Mouse (Mus musculus): ENCODE results near the gene Fn3krp. TPM values are rescaled to one million over a fixed set of nuclear protein-coding genes. Genes with fewer than 3 reads are reported as not detected.

Gene Fn3krp
- polyA plus RNA-seq (2017; shearing (Covaris generic)) = 0.63 TPM

GRCm38 (mm10) chr11:121420830-121421552, at the start of gene Fn3krp:
TSS of gene Fn3krp (plus strand) at chr11:121421401.

GRCm38 (mm10) chr11:121387750-121388553, 33.2 kb upstream of the Fn3krp start, which contains the start of gene Rab40b:
TSS of gene Rab40b (minus strand) at chr11:121388251.

DNA sequence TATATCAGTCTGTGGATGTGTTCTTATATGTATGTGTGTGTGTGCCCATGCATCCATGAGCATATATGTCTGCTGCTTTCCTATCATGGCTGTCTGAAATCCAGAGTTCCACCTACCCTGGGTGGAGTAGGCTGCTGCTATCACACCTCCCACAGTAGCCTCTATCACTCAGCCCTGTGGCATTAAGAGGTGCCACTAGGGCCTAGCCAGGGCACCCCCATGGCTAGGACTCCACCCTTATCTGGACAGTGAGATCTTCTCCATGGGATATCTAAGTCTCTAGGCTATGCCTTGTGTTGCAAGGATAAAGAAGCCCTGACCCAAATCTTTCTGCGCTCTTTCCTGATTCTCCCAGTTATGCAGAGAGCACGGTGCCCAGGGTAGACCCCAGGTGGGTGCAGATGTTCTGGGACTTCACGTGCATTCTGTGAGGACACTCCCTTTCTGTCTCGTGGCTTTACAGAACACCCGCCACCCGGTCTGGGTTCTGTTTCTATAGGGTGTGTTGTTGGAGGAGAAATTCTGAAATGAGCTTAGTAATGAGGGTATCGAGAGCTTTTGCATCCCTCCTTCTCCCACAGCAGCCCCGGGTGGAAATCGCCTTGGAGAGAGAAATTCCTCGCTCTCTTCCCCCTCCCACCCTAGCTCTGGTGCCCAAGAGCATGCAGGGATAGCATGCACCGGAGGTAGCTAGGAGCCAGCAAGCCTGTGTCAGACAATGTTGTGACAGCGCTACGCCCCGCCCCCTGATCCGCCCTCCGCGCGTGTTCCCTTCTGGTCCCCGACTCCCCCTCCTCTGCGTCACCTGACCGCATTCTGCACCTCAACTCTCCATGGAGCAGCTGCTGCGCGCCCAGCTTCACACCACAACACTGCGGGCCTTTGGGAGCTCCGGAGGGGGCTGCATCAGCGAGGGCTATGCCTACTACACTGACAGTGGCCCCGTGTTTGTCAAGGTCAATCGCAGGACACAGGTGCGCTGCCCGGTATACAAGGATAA, 13.3 kb downstream of the Fn3krp start, which contains the start of gene Fn3k:
Gene Fn3k, plus strand, starts transcription at position 758 of the 1,000 bp plus-strand sequence.

DNA sequence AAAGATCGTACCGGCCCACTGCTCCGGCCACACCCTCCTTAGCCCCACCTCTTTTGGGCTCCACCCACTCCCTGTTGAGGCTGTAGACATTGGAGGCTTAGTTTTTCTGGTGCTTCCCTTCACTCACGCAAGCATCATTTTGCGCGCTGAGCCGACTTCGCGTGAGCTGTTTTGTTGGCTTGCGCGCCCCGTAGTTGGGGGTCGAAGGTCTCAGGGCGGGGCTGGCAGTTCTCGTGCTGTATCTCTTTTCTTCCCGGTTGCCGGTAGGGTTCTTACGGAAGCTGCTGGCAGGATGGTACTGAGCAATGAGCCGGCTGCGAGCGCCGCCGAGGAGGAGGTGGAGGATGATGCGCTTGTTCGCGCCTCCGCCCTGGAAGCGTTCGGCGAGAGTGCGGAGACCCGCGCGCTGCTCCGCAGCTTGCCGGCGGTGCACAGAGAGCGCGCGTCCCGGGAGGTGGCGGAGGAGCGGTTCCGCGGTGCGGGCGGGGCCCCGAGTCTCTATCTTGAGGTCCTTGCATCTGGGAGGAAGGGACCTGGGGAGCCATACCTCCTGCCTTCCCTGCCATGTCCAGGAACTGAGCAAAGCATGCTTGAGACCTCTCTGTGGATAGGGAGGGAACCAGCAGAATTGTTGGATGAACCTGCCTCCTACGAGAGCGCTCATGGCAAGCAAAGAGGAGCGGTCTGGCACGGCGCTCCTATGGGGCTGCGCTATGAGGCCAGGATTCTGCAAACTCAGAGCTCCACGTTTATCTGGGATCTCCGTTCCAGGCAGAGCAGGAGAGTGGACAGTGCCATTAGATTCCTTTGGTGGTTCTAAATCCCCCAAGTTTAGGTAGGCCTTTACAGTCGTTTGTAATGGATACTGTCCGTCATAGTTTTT, 30.8 kb downstream of the Fn3krp start, which contains the start of gene Tbcd:
Gene Tbcd, plus strand, starts transcription at position 197 of the 883 bp plus-strand sequence.

Other genes with a start within 250 kb of the Fn3krp start
- gene Hexdc, start 217.0 kb upstream of the Fn3krp start, polyA plus RNA-seq (2017; shearing (Covaris generic)) = 3.2 TPM
- 17.1 TPM for gene Ogfod3, start 216.7 kb upstream of the Fn3krp start, polyA plus RNA-seq (2017; shearing (Covaris generic))
- 88.5 TPM for gene Cybc1, start 192.1 kb upstream of the Fn3krp start, polyA plus RNA-seq (2017; shearing (Covaris generic))
- 33.2 TPM for gene Narf, start 184.1 kb upstream of the Fn3krp start, polyA plus RNA-seq (2017; shearing (Covaris generic))
- 21.4 TPM for gene Foxk2, start 161.4 kb upstream of the Fn3krp start, polyA plus RNA-seq (2017; shearing (Covaris generic))
- gene Wdr45b, start 67.0 kb upstream of the Fn3krp start, polyA plus RNA-seq (2017; shearing (Covaris generic)) = 77.7 TPM
- gene Rab40b, start 33.1 kb upstream of the Fn3krp start, polyA plus RNA-seq (2017; shearing (Covaris generic)) = not detected
- not detected for gene Fn3k, start 13.5 kb downstream of the Fn3krp start, polyA plus RNA-seq (2017; shearing (Covaris generic))
- 36.6 TPM for gene Tbcd, start 30.5 kb downstream of the Fn3krp start, polyA plus RNA-seq (2017; shearing (Covaris generic))
- 0.10 TPM for gene Zfp750, start 97.9 kb downstream of the Fn3krp start, polyA plus RNA-seq (2017; shearing (Covaris generic))